24 mouse cellular contexts compared by ENCODE assay signal in the genomic region with DNA sequence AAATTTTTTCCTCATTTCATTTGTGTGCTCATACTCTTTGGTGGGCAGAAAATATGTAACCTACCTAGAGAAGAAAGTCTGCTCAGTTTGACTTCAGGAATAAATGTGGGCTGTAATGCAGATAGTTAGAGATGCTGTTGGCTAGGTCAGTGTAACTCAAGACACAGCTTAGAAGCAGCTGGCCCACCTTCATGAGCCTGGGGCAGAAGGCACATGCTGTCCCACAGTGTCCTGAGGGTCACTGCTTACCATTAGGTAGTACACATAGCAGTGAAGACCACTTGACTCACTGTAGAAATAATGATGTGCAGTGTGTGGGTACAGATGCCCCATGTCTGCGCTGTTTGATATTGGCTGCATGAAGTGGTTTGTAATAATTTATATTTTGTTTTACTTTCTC. TPM values are rescaled to one million over a fixed set of nuclear protein-coding genes. Genes with fewer than 3 reads are reported as not detected.
A peak's percentile ranks its signal among the peaks of the same experiment; 100 is the strongest.
DNase-seq lines count a peak whose midpoint lies in the region; ATAC-seq and TF ChIP-seq lines count a peak whose summit lies in the region.
"Had no signal": no experiment of that assay in that cellular context is flagged by ENCODE, and none has a peak within 500 bp of the region (broad histone marks: within the 10 kb centered on the region; RNA-seq: fewer than 3 reads in every experiment).

No protein-coding gene starts in this region.

- DNase-seq in gastrocnemius, adult 2 months, result peak; percentile 51
- DNase-seq in gastrocnemius, postnatal 36 days, result no peak
- peak; percentile 1 for DNase-seq in kidney, adult 18-20 months
- no peak for DNase-seq in kidney, adult 8-10 months
- DNase-seq: adrenal gland, adult 8-10 months; adrenal gland, postnatal 14 days; adrenal gland, postnatal 36 days; B cell, adult 2 months; cerebellum, adult 11-12 months; cerebellum, adult 9-10 months; cerebellum, postnatal 10 days; cerebellum, postnatal 25 days had no signal

- no peaks in the 10 kb centered on the region for H3K9me3 ChIP-seq in megakaryocyte, embryonic 14.5 days
- H3K9me3 ChIP-seq: embryonic facial prominence, embryonic 10.5 days; embryonic facial prominence, embryonic 12.5 days; forebrain, embryonic 13.5 days; forebrain, embryonic 15.5 days; G1E had no signal

- ATAC-seq in megakaryocyte, adult 5-6 weeks (ENCODE audit: poor library complexity, severe bottlenecking), result no peak
- ATAC-seq: activated CD4-positive, CD25-positive, alpha-beta regulatory T cell, adult 4 months; CD4-positive, CD25-positive, alpha-beta regulatory T cell, adult 4 months; forebrain, embryonic 13.5 days; forebrain, embryonic 15.5 days; Patski had no signal

- H3K4me1 ChIP-seq in megakaryocyte, embryonic 14.5 days, result peaks cover 3% of the 10 kb centered on the region
- H3K4me1 ChIP-seq: embryonic facial prominence, embryonic 12.5 days; forebrain, embryonic 13.5 days; forebrain, embryonic 15.5 days had no signal

- no peak for TF ChIP-seq CTCF in gastrocnemius, adult 2 months (IDR thresholded peaks at IDR 0.05)

- 0 out of 2 replicates have a peak overlapping the region, but pooled peaks have one; percentile 8 for H3K27ac ChIP-seq in gastrocnemius, adult 2 months
- H3K27ac ChIP-seq: embryonic facial prominence, embryonic 10.5 days; embryonic facial prominence, embryonic 12.5 days; forebrain, embryonic 13.5 days; forebrain, embryonic 15.5 days had no signal

- intact Hi-C loops in gastrocnemius, adult 2 months (cut with DNase I), result no loop called here
- intact Hi-C loops in gastrocnemius, postnatal 36 days (cut with DNase I), result no loop called here

- peaks cover 97% of the 10 kb centered on the region for H3K36me3 ChIP-seq in megakaryocyte, embryonic 14.5 days (replicated peaks; ENCODE audit: low read length)
- H3K36me3 ChIP-seq: forebrain, embryonic 15.5 days had no signal

- H3K27me3 ChIP-seq in megakaryocyte, embryonic 14.5 days (replicated peaks), result no peaks in the 10 kb centered on the region
- H3K27me3 ChIP-seq: CH12.LX; embryonic facial prominence, embryonic 12.5 days; forebrain, embryonic 13.5 days; forebrain, embryonic 15.5 days; Patski had no signal

- no peak overlapping the region for H3K4me3 ChIP-seq in gastrocnemius, adult 2 months
- peak overlapping the region; percentile 4 for H3K4me3 ChIP-seq in megakaryocyte, embryonic 14.5 days (replicated peaks)
- H3K4me3 ChIP-seq: embryonic facial prominence, embryonic 10.5 days; embryonic facial prominence, embryonic 12.5 days; forebrain, embryonic 13.5 days; forebrain, embryonic 15.5 days had no signal

RNA-seq across cellular contexts. Expression of gene Fbxo7, which starts 24.6 kb away (rescaled TPM):
- total RNA-seq in gastrocnemius, adult 2 months (2021), result 10 to 100 TPM in 1 of 2 experiments, 1 to 10 TPM in 1; 8.5 to 11.8 TPM
- total RNA-seq in gastrocnemius, postnatal 36 days (2021), result 1 to 10 TPM; 7.9 to 9.4 TPM
- polyA plus RNA-seq in megakaryocyte, embryonic 14.5 days (2012; ENCODE audit: insufficient read depth, low replicate concordance), result 1.0 and 7.1 TPM in 2 replicates
- 17.5 and 18.8 TPM in 2 replicates for total RNA-seq in megakaryocyte, adult 5-6 weeks (2015)
- total RNA-seq in megakaryocyte, adult 5-6 weeks (2017), result 11.1 and 12.0 TPM in 2 replicates

RNA-seq across cellular contexts. Expression of gene Bpifc, which starts 34.7 kb away (rescaled TPM):
- total RNA-seq in gastrocnemius, adult 2 months (2021), result not detected
- not detected for total RNA-seq in gastrocnemius, postnatal 36 days (2021)
- not detected in 2 replicates for polyA plus RNA-seq in megakaryocyte, embryonic 14.5 days (2012; ENCODE audit: insufficient read depth, low replicate concordance)
- 0.13 TPM in 1 of 2 replicates, not detected in the other for total RNA-seq in megakaryocyte, adult 5-6 weeks (2015)
- total RNA-seq in megakaryocyte, adult 5-6 weeks (2017), result 0.07 TPM in 1 of 2 replicates, not detected in the other
- total RNA-seq: CH12.LX, G1E had no signal
- polyA plus RNA-seq: CD4-positive, CD25-positive, alpha-beta regulatory T cell, adult 4 months; embryonic facial prominence, embryonic 10.5 days; embryonic facial prominence, embryonic 12.5 days; forebrain, embryonic 11.5 days; forebrain, embryonic 13.5 days; forebrain, embryonic 15.5 days; G1E had no signal

Comparison
In these comparisons a context has a peak if more than half of its experiments do, and no peak if none do; other contexts are left out.
1. DNase-seq: peak in gastrocnemius, adult 2 months (single experiment) and kidney, adult 18-20 months (single experiment); none in gastrocnemius, postnatal 36 days (0 of 2) and kidney, adult 8-10 months (0 of 2).